Mouse (Mus musculus): ENCODE results near the gene Plrg1. TPM values are rescaled to one million over a fixed set of nuclear protein-coding genes. Genes with fewer than 3 reads are reported as not detected.

Gene Plrg1
- polyA plus RNA-seq, 2 experiments, result 93.3 to 101 TPM

DNA sequence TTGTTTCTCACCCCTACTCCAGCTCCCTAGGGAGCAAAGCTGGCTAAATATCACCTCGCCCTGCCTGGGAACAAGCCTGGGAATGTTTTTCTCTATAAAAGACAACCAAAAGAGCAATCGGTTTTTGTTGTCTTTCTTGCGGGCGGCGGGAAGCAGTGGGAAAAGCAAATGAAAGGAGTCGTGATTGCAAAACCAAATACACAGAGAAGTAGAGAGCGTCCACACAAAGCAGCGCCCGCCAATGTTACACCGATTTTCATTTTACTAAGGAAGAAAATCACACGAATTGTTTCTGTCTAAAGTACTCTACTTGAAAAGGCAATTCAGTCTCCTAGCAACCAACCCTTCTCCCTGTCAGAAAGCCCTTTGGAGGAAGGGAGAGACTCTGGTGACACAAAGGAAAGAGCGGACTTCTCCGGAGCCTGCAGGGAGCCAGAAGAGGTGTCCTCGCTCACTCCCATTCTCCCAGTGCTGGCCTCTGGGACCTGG lies 43.3 kb downstream of the Plrg1 start:
- Histone ChIP-seq H3K4me1 (ENCODE audit: control insufficient read depth, insufficient read depth, low read length) (peaks cover 4% of the 10 kb centered on the region; the same call in 1 of the 2 replicates), H3K4me2 (replicated peaks; ENCODE audit: low read depth, low read length, severe bottlenecking) (peak overlapping the region; percentile 29), H3K9me3 (ENCODE audit: control insufficient read depth, low read length) (no peaks in the 10 kb centered on the region), H3K27ac (replicated peaks; ENCODE audit: low read depth, low read length) (no peak overlapping the region), H3K9ac (ENCODE audit: low read depth, low read length, severe bottlenecking) (peak overlapping the region; percentile 36), H3K27me3 (ENCODE audit: control insufficient read depth, insufficient read depth, low read length) (no peaks in the 10 kb centered on the region), H3K36me3 (ENCODE audit: control insufficient read depth, insufficient read depth, low read length) (no peaks in the 10 kb centered on the region), H3K4me3 (replicated peaks; ENCODE audit: low read length) (peak overlapping the region; percentile 14; the same call in 1 of the 2 replicates)
- 28% methylated on average over 14 of the region's 14 CpGs for whole genome bisulfite sequencing
- no peak for TF ChIP-seq POLR2A (IDR thresholded peaks at IDR 0.05; ENCODE audit: borderline replicate concordance, extremely low read depth, insufficient read depth, insufficient read length)
- ATAC-seq (ENCODE audit: low FRiP score, low read depth), result no peak
- DNase-seq (ENCODE audit: low spot score), result no peak

DNA sequence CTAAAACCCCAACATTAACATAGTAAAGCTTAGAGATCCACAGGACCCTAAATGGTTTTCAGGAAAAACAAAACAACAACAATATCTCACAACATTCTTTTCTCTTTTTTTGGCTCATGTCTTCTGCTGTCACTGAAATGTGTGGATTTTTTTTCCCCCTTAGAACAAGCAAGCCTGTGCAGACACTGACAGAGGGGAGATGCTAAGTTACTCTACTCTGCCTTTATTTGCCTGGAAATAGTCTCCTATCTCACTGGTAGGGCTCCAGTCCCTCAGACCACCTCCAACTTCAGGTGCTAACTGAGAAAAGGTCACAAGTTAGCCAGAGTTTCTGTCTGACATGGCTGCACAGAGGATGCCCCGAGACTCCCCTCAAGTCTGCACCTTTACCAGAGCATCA lies 43.8 kb downstream of the Plrg1 start:
- Histone ChIP-seq H3K27me3 (ENCODE audit: control insufficient read depth, insufficient read depth, low read length) (no peaks in the 10 kb centered on the region), H3K4me2 (replicated peaks; ENCODE audit: low read depth, low read length, severe bottlenecking) (peak overlapping the region; percentile 29), H3K36me3 (ENCODE audit: control insufficient read depth, insufficient read depth, low read length) (no peaks in the 10 kb centered on the region), H3K9ac (ENCODE audit: low read depth, low read length, severe bottlenecking) (no peak overlapping the region), H3K4me3 (replicated peaks; ENCODE audit: low read length) (no peak overlapping the region), H3K4me1 (ENCODE audit: control insufficient read depth, insufficient read depth, low read length) (peaks cover 4% of the 10 kb centered on the region; the same call in 1 of the 2 replicates), H3K9me3 (ENCODE audit: control insufficient read depth, low read length) (no peaks in the 10 kb centered on the region), H3K27ac (replicated peaks; ENCODE audit: low read depth, low read length) (no peak overlapping the region)
- no peak for ATAC-seq (ENCODE audit: low FRiP score, low read depth)
- WGBS, result 85% methylated on average over 1 of the region's 1 CpGs
- DNase-seq (ENCODE audit: low spot score), result no peak
- TF ChIP-seq POLR2A (IDR thresholded peaks at IDR 0.05; ENCODE audit: borderline replicate concordance, extremely low read depth, insufficient read depth, insufficient read length), result no peak

DNA sequence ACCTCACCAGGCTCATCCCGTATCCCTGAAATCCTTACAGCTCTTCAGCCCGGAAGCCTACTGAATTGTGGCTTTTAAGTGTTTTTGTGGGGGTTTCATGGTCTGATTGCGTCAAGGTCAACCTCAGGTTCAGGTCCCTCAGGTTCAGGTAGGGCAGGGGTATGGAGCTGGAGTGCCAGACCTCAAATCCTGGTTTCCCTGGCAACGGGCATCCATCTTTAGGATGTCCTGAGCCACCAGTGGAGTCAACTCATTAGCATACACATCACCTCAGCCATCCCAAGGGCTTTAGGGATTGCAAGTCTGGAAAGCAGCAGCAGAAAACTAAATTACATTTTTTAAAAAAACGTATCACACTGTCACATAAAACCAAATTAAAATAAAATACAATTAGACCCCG lies 44.3 kb downstream of the Plrg1 start:
- Histone ChIP-seq H3K9me3 (ENCODE audit: control insufficient read depth, low read length) (peaks cover 2% of the 10 kb centered on the region; the same call in 1 of the 2 replicates), H3K27me3 (ENCODE audit: control insufficient read depth, insufficient read depth, low read length) (no peaks in the 10 kb centered on the region), H3K4me3 (replicated peaks; ENCODE audit: low read length) (no peak overlapping the region), H3K4me1 (ENCODE audit: control insufficient read depth, insufficient read depth, low read length) (peaks cover 4% of the 10 kb centered on the region; the same call in 1 of the 2 replicates), H3K36me3 (ENCODE audit: control insufficient read depth, insufficient read depth, low read length) (no peaks in the 10 kb centered on the region), H3K27ac (replicated peaks; ENCODE audit: low read depth, low read length) (no peak overlapping the region), H3K4me2 (replicated peaks; ENCODE audit: low read depth, low read length, severe bottlenecking) (no peak overlapping the region), H3K9ac (ENCODE audit: low read depth, low read length, severe bottlenecking) (no peak overlapping the region)
- DNase-seq (ENCODE audit: low spot score), result no peak
- TF ChIP-seq POLR2A (IDR thresholded peaks at IDR 0.05; ENCODE audit: borderline replicate concordance, extremely low read depth, insufficient read depth, insufficient read length), result no peak
- 79% methylated on average over 6 of the region's 6 CpGs for WGBS
- ATAC-seq (ENCODE audit: low FRiP score, low read depth), result no peak

GRCm38 (mm10) chr3:83102286-83102685 lies 47.0 kb downstream of the Plrg1 start:
- H3K27ac ChIP-seq (replicated peaks; ENCODE audit: low read depth, low read length), result no peak overlapping the region
- peaks cover 6% of the 10 kb centered on the region; the same call in 1 of the 2 replicates for H3K9me3 ChIP-seq (ENCODE audit: control insufficient read depth, low read length)
- 86% methylated on average over 6 of the region's 6 CpGs for WGBS
- DNase-seq (ENCODE audit: low spot score) (no peak), ATAC-seq (ENCODE audit: low FRiP score, low read depth) (no peak)
- no peak overlapping the region for H3K4me3 ChIP-seq (replicated peaks; ENCODE audit: low read length)
- H3K36me3 ChIP-seq (ENCODE audit: control insufficient read depth, insufficient read depth, low read length), result no peaks in the 10 kb centered on the region
- no peak for TF ChIP-seq POLR2A (IDR thresholded peaks at IDR 0.05; ENCODE audit: borderline replicate concordance, extremely low read depth, insufficient read depth, insufficient read length)
- no peak overlapping the region for H3K4me2 ChIP-seq (replicated peaks; ENCODE audit: low read depth, low read length, severe bottlenecking)
- H3K4me1 ChIP-seq (ENCODE audit: control insufficient read depth, insufficient read depth, low read length), result peaks cover 4% of the 10 kb centered on the region; the same call in 1 of the 2 replicates
- no peaks in the 10 kb centered on the region for H3K27me3 ChIP-seq (ENCODE audit: control insufficient read depth, insufficient read depth, low read length)
- H3K9ac ChIP-seq (ENCODE audit: low read depth, low read length, severe bottlenecking), result no peak overlapping the region

- no peaks in the 10 kb centered on the region for H3K9me3 ChIP-seq (ENCODE audit: control insufficient read depth, low read length)
- DNase-seq (ENCODE audit: low spot score) (peak; percentile 82), ATAC-seq (ENCODE audit: low FRiP score, low read depth) (peak; percentile 47; the same call in 1 of the 2 replicates)
- H3K27me3 ChIP-seq (ENCODE audit: control insufficient read depth, insufficient read depth, low read length), result no peaks in the 10 kb centered on the region
- no peak overlapping the region for H3K4me3 ChIP-seq (replicated peaks; ENCODE audit: low read length)
- no peaks in the 10 kb centered on the region for H3K36me3 ChIP-seq (ENCODE audit: control insufficient read depth, insufficient read depth, low read length)
- no peak overlapping the region for H3K9ac ChIP-seq (ENCODE audit: low read depth, low read length, severe bottlenecking)
- no peak overlapping the region for H3K4me2 ChIP-seq (replicated peaks; ENCODE audit: low read depth, low read length, severe bottlenecking)
- no peak for TF ChIP-seq POLR2A (IDR thresholded peaks at IDR 0.05; ENCODE audit: borderline replicate concordance, extremely low read depth, insufficient read depth, insufficient read length)
- no peak overlapping the region for H3K27ac ChIP-seq (replicated peaks; ENCODE audit: low read depth, low read length)
- 29% methylated on average over 4 of the region's 4 CpGs for WGBS
- H3K4me1 ChIP-seq (ENCODE audit: control insufficient read depth, insufficient read depth, low read length), result peaks cover 18% of the 10 kb centered on the region
These were observed 54.8 kb downstream of the Plrg1 start for GRCm38 (mm10) chr3:83110163-83110562.
